Mouse (Mus musculus) left cerebral cortex, adult 8-10 months (tissue): Measurements from ENCODE around the gene Rbm47. TPM values are rescaled to one million over a fixed set of nuclear protein-coding genes. Genes with fewer than 3 reads are reported as not detected.
A peak's percentile ranks its signal among the peaks of the same experiment; 100 is the strongest.
"Not testable (repeated sequence)": the region's sequence is repeated elsewhere in the genome, so short reads cannot be mapped to it uniquely, and the experiment has no call there.

Experiments used
- DNase-seq, 2 experiments: peaks; one replicate each; pipeline ENCODE4 v3.0.0; 2022; ENCODE audit warnings: low spot score in 2 of 2
- total RNA-seq, 4 experiments: library from RNA; stranded (reverse); gene quantifications; 2 replicates each; pipeline ENCODE4 v1.2.4; 2022

Rbm47 gene
- total RNA-seq, result 1 to 10 TPM in 3 of 4 experiments, under 1 TPM in 1; 0.70 to 3.3 (median 1.9) TPM

DNA sequence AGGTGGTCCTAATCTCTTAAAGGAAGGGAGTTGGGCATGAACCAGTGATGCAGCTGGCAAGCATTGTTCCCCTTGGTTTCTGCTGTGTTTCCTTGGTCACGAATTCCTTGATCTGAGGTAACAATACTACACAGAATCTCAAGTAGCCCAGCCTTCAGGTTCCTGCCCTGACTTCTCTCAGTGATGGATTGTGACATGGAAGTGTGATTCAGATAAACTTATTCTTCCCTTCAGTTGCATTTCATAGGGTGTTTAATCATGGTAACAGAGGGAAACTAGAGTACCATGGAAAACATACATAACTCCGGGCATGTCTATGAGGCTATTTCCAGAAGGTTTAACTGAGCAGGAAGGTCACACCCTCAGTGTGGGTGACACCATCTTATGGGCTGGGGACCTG lies at the start of gene Rbm47:
Rbm47 (minus strand) TSS at position 101 of the 400 bp plus-strand sequence.
- no peak for DNase-seq

DNA sequence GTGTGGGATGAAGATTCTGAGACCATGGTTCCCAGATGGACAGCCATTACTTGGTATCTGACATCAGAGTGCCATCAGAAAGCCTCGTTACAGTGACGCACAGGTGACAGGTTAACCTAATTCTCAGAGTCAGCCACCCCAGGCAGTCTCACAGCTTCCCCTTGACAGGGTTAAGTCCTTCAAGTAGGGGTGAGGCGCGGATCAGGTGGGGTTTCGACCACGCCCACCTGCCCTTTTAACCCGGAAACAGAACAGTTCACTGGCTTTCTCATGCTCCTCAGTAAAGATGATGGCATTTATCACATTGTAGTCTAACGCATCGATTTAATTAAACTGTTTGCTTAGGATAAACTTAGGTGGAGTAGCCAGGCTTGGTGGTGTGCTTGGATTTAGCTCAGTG lies 47.7 kb upstream of the Rbm47 start:
- DNase-seq, result no peak

- no peak for DNase-seq
Measured at GRCm38 (mm10) chr5:66219692-66220091, 46.8 kb upstream of the Rbm47 start.

DNA sequence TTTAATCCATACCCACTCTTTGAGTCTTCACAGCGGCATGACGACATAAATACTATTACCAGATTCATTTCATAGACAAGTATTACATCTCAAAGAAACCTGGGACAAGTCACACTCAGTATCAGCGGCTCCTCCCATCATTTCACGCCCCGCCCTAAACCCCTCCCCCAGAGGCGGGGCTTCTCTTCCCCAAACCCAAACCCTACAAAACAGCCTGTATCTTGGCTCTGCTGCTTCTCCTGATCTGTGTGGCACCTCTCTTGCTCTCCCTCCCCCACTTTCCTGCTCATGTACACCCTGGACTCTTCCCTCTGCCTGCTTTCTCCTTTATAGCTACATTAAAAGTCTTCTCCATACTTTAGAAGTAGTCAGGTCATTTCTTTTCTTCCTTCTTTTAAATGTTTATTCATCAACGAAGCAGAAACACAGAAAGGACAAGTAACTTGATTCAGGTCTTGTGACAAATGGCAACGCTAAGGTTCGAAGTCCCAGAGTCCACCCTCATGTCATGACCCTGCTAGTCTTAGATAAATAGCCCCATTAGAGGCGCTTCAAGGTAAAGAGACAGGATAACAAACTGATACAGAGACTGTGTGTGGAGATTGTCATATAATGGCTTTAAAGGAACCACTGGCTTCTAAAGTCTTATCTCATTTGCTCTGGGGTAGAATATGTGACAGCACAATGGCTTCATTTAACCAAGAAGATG lies 42.8 kb upstream of the Rbm47 start:
- no peak for DNase-seq

DNA sequence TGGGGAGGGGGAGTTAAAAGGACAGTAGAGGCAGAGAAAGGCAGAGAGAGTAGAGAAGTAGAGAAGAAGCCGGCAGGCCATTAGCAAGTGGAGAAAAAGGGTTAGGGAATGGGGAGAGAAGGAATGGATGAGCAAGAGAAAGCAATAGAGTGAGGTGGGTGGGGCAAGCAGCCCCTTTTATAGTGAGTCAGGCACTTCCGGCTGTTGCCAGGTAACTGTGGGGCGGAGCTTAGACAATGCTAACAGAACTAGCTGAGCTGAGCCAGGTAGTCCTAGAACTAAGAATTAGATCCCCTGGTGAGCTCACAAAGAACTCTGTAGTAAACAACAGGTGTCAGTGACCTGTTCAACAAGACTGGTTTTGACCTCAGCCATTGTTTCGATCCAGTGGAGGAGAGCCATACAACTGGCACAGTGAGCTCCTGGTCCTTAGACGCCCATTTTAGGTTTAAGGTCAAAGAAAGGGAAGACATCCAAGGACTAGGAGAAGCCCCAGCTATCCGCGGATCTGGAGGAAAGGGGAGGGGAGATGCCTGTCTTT lies 41.5 kb upstream of the Rbm47 start:
- no peak for DNase-seq

DNA sequence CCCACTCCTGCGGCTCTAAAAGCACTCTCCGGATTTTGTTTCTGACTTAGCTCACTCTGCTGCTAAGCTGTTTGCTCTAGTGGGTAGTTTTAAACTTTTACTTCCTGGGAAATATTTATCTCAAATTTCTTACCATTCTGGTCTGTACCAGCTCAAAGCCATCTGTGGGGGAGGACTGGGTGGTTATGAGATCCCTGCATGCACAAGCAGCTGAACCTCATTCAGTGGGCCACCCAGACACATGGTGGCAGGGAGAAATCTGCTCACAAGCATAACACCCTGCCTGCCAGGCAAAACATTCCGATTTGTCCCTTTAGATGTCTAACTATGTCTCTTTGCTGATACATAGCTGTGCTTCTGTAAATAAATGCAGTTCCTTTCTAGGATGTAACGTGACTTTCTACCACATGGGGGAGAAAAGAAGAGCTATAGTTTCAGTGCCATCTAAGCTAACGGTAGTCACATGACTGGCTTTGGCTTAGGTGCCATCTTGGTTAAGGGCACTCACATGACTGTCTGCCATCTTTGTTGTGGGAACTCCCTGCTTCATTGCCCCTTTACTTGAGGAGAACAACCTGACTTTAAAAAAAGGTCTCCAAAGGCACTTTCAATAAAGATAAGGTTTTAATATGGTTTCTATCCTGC lies 36.7 kb upstream of the Rbm47 start:
- no peak for DNase-seq

GRCm38 (mm10) chr5:66204966-66205365 lies 32.0 kb upstream of the Rbm47 start:
- DNase-seq, result no peak

- no peak for DNase-seq
Measured at GRCm38 (mm10) chr5:66203424-66203823, 30.5 kb upstream of the Rbm47 start.

DNA sequence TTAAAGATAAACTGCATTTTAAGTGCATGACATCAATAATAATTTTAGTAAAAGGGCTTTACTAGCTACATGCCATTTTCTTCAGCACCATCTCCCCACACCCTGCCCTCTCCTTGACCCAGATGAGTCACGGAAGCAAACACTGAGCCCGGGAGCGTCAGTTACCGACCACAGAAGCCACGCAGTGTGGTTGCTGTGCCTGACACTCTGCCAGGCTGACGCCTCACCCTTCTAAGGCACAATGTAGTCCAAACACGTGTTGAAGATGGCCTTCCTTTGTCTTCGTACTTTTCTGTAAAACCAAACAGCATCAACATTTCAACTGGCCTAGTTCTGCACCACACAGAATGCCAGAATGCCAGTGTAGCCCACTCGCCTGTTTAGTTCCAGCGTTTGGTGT lies 27.1 kb upstream of the Rbm47 start:
- DNase-seq, result no peak

GRCm38 (mm10) chr5:66195323-66195722 lies 22.4 kb upstream of the Rbm47 start:
- no peak for DNase-seq

DNA sequence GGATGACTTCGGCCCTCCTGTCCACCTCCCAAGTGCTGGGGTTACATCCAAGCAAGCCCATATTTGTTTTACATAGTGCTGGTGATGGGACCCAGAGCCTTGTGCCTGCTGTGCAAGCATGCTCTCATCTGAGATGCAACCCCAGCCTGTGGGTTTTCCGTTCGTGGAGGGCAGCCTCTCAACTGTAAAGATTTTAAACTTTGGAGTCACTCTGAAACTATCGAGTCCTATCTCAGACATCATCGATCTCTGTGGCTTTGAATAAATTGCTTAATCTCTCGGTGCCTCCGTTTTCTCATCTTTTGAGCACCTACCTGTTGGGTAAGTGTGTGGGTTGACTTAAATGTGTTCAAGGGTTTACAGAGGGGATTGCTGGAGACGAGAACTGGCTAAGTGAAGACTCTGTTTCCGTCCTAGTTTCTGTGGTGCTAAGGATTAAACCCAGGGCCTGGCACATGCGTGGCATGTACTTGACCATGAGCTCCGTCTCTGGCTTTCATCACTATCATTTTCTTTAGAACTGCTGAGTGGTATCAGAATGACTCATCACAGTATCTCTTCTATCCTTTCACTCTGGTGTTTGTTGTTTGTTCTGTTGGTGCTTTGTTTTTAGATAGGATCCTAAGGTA lies 20.4 kb upstream of the Rbm47 start:
- DNase-seq, result no peak

- no peak for DNase-seq
Measured at GRCm38 (mm10) chr5:66191185-66191503, 18.2 kb upstream of the Rbm47 start.

DNA sequence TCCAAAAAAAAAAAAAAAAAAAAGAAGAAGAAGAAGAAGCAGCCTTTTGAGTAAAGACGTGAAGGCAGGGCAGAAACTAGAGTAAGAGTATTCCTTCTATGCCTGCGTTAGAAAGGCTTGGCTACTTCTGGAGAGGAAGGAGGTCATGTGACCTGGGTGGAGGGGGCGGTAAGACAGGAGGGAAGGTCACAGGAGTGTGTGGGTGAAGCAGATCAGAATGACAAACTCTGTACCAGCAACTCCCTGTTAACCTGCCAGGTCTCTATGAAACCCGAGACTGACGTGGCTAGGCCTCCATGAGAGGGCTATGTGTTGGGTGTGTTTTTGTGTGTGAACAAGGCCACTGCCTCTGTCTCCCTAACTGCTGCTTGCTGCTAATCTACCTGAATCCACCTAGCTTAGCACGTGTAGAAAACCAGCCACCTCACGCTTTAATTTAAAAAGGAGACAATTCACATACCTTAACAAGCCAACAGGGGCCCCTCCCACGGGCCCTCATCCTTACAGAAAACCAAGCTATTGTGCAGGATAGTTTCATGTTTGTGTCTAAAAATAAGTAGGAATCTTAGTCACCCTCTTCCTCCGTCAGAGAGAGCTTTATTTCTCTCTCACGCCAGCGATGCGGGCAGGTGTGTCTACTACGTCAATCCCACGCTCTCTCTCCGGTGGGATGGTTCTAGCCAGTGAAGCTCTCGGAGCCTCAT lies 17.7 kb upstream of the Rbm47 start:
- DNase-seq, result peak in 1 of 2 experiments; percentile 23

DNA sequence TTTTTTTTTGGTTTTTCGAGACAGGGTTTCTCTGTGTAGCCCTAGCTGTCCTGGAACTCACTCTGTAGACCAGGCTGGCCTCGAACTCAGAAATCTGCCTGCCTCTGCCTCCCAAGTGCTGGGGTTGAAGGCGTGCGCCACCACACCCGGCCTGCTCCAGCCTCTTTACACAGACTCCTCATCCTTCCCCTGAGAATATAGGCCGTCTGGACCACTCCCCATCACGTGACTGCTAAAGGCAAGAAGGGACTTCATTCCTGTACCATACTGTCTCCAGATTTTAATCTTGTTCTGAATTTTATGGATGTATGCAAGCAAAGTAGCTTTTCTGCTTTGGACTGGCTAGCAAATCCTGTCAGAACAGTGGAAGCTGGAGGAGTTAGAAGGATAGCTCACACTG lies 15.7 kb upstream of the Rbm47 start:
- DNase-seq, result not testable (repeated sequence)

DNA sequence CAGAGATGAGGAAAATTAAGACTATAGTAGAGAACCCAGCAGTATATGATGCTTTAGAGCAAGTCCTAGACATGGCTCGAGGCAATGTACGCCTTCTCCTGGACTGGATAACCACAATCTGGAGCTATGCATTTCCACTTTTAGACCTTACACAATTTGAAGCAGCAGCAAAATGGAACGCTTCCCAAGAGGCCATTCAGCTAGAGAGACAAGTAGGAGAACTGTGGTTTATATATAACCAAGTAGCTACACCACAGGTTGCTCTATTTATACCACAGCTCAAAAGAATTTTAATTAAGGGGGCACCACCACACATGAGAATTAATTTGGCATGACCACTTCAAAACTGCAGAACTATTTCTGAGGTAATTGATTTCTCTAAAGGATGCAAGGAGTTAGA lies 9.2 kb upstream of the Rbm47 start:
- peak in 1 of 2 experiments; percentile 40 for DNase-seq

- no peak for DNase-seq
Measured at GRCm38 (mm10) chr5:66174160-66174837, 1.4 kb upstream of the Rbm47 start.

- DNase-seq, result no peak
Measured at GRCm38 (mm10) chr5:66170591-66170990, 2.3 kb downstream of the Rbm47 start.

- no peak for DNase-seq
Measured at GRCm38 (mm10) chr5:66169099-66169485, 3.8 kb downstream of the Rbm47 start.

DNA sequence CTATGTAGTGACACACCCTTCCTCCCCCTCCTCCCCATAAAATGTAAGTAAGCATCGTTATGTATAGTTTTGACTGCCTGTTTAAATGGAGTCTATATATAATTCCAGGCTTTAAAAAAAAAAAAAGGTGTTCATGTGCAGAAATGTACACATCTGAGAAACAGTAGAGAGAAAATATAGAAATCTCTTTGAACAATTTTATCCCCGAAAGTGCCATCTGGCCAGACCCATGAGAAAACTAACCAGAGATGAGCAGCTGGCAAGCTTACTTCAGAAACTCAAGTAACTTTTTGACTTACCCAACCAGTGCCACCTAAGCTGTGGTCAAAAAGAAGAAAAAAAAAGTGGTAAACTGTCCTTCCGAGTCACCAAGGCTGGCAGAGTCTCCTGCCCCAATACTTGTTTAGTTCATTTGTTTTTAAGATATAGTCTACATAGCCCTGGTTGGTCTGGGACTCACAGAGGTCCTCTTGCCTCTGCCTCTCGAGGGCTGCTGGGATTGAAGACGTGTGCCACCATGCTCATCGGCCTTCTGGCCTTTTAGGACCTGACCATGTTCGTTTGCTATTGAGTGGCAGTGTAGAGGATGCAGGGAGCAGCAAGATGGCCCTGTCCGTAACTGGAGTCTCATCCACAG lies 4.3 kb downstream of the Rbm47 start:
- no peak for DNase-seq

DNA sequence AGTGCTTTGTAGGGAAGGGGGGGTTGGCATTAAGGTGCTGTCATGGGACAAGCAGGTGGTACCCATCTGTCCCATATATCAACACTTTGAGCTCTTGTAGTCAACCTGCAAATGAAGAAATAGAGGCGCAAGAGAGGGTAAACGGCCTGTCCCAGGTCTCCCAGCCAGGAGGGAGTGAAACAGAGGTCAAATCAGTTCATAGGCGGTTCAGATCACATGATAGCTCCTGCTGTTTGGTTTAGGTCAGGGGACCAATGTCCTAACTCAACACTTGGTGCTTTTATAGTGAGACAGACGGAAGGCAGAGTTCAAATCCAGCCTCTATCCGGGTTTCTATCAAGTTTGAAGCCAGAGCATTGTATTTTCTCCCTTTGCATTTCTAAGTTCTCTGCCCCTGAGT lies 6.0 kb downstream of the Rbm47 start:
- no peak for DNase-seq

GRCm38 (mm10) chr5:66166193-66166629 lies 6.7 kb downstream of the Rbm47 start:
- no peak for DNase-seq
